ENCODE assay signal across 10 mouse cellular contexts in the genomic region with DNA sequence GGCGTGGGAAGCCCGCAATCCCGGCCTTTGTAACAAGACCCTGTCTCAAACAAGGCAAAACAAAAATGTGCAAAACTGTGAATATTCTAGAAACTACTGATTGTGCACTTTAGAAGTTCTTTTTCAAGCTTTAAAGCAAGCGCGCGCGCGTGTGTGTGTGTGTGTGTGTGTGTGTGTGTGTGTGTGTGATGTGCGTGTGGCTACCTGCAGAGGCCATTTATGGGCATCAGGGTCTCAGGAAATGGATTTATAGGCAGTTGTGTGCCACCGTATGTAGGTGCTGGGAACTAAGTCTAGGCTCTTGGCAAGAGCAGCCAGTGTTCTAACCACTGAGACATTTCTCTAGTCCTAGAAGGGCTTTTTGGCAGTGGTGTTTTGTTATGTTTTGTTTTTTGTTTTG. TPM values are rescaled to one million over a fixed set of nuclear protein-coding genes. Genes with fewer than 3 reads are reported as not detected.
DNase-seq lines count a peak whose midpoint lies in the region; ATAC-seq lines count a peak whose summit lies in the region.
"Had no signal": no experiment of that assay in that cellular context is flagged by ENCODE, and none has a peak within 500 bp of the region (broad histone marks: within the 10 kb centered on the region; RNA-seq: fewer than 3 reads in every experiment).

No protein-coding gene starts in this region.

- no peaks in the 10 kb centered on the region for H3K27me3 ChIP-seq in intestine, embryonic 14.5 days (replicated peaks; ENCODE audit: control insufficient read depth, insufficient read depth, low read length)
- H3K27me3 ChIP-seq in intestine, embryonic 16.5 days (replicated peaks; ENCODE audit: control insufficient read depth, insufficient read depth, low read length), result no peaks in the 10 kb centered on the region
- no peaks in the 10 kb centered on the region; the same call in 1 of the 2 replicates for H3K27me3 ChIP-seq in embryonic facial prominence, embryonic 11.5 days (ENCODE audit: control insufficient read depth, insufficient read depth, low read length)
- H3K27me3 ChIP-seq in hindbrain, embryonic 14.5 days (ENCODE audit: control insufficient read depth, insufficient read depth, low read length), result 0 out of 2 replicates have a peak, but pooled peaks cover 3% of the 10 kb centered on the region
- H3K27me3 ChIP-seq in midbrain, embryonic 16.5 days (ENCODE audit: control insufficient read depth, insufficient read depth, low read depth, low read length), result no peaks in the 10 kb centered on the region

- H3K4me1 ChIP-seq in intestine, embryonic 14.5 days (replicated peaks; ENCODE audit: control insufficient read depth, insufficient read depth, low read length), result peaks cover 13% of the 10 kb centered on the region
- peaks cover 3% of the 10 kb centered on the region for H3K4me1 ChIP-seq in intestine, embryonic 16.5 days (ENCODE audit: control insufficient read depth, insufficient read depth, low read length)
- no peaks in the 10 kb centered on the region; the same call in 1 of the 2 replicates for H3K4me1 ChIP-seq in embryonic facial prominence, embryonic 11.5 days (ENCODE audit: control insufficient read depth, insufficient read depth, low read length)
- peaks cover 17% of the 10 kb centered on the region for H3K4me1 ChIP-seq in hindbrain, embryonic 14.5 days (replicated peaks; ENCODE audit: control insufficient read depth, insufficient read depth, low read length)
- H3K4me1 ChIP-seq in midbrain, embryonic 16.5 days (ENCODE audit: control insufficient read depth, insufficient read depth, low read length), result peaks cover 17% of the 10 kb centered on the region; the same call in 1 of the 2 replicates

- ATAC-seq in intestine, embryonic 14.5 days (replicated peaks; ENCODE audit: low FRiP score, low TSS enrichment, low read depth), result no peak
- ATAC-seq in intestine, embryonic 16.5 days, result no peak
- no peak for ATAC-seq in embryonic facial prominence, embryonic 11.5 days (replicated peaks; ENCODE audit: insufficient number of reproducible peaks, low FRiP score, low TSS enrichment, low read depth)
- no peak for ATAC-seq in hindbrain, embryonic 14.5 days (ENCODE audit: low FRiP score)
- ATAC-seq in midbrain, embryonic 16.5 days, result no peak
- no peak for ATAC-seq in megakaryocyte progenitor cell, adult 5-6 weeks (replicated peaks; ENCODE audit: poor library complexity)
- ATAC-seq: intestine, postnatal 0 days had no signal

- H3K4me3 ChIP-seq in intestine, embryonic 14.5 days (ENCODE audit: low read depth, low read length), result no peak overlapping the region
- no peak overlapping the region for H3K4me3 ChIP-seq in intestine, embryonic 16.5 days (ENCODE audit: low read length)
- no peak overlapping the region for H3K4me3 ChIP-seq in embryonic facial prominence, embryonic 11.5 days (ENCODE audit: low read depth, low read length)
- no peak overlapping the region for H3K4me3 ChIP-seq in hindbrain, embryonic 14.5 days (replicated peaks; ENCODE audit: low read length)
- H3K4me3 ChIP-seq in midbrain, embryonic 16.5 days (ENCODE audit: low read depth, low read length), result no peak overlapping the region; the same call in 1 of the 2 replicates
- H3K4me3 ChIP-seq: liver, embryonic 15.5 days; myocyte had no signal

- no peak overlapping the region for H3K27ac ChIP-seq in intestine, embryonic 14.5 days (ENCODE audit: low read depth)
- H3K27ac ChIP-seq in intestine, embryonic 16.5 days (ENCODE audit: low read length), result no peak overlapping the region
- H3K27ac ChIP-seq in embryonic facial prominence, embryonic 11.5 days (replicated peaks; ENCODE audit: low read depth, low read length), result no peak overlapping the region
- no peak overlapping the region for H3K27ac ChIP-seq in hindbrain, embryonic 14.5 days
- no peak overlapping the region for H3K27ac ChIP-seq in midbrain, embryonic 16.5 days (ENCODE audit: low read length)
- H3K27ac ChIP-seq: liver, embryonic 15.5 days had no signal

- intact Hi-C loops in left cerebral cortex, postnatal 14 days (cut with DNase I), result no loop called here

- no peaks in the 10 kb centered on the region for H3K36me3 ChIP-seq in intestine, embryonic 14.5 days (ENCODE audit: control insufficient read depth, insufficient read depth, low read length)
- H3K36me3 ChIP-seq in intestine, embryonic 16.5 days (ENCODE audit: control insufficient read depth, insufficient read depth, low read length), result no peaks in the 10 kb centered on the region
- no peaks in the 10 kb centered on the region for H3K36me3 ChIP-seq in embryonic facial prominence, embryonic 11.5 days (replicated peaks; ENCODE audit: control insufficient read depth, insufficient read depth, low read depth, low read length)
- no peaks in the 10 kb centered on the region for H3K36me3 ChIP-seq in hindbrain, embryonic 14.5 days (replicated peaks; ENCODE audit: control insufficient read depth, insufficient read depth)
- H3K36me3 ChIP-seq in midbrain, embryonic 16.5 days (ENCODE audit: control insufficient read depth, insufficient read depth, low read length), result no peaks in the 10 kb centered on the region
- H3K36me3 ChIP-seq: liver, embryonic 15.5 days had no signal

- H3K9me3 ChIP-seq in intestine, embryonic 14.5 days (ENCODE audit: control insufficient read depth, low read length), result no peaks in the 10 kb centered on the region
- H3K9me3 ChIP-seq in intestine, embryonic 16.5 days (ENCODE audit: control insufficient read depth, low read length), result no peaks in the 10 kb centered on the region
- H3K9me3 ChIP-seq in embryonic facial prominence, embryonic 11.5 days (replicated peaks; ENCODE audit: control insufficient read depth, low read length), result no peaks in the 10 kb centered on the region
- no peaks in the 10 kb centered on the region for H3K9me3 ChIP-seq in hindbrain, embryonic 14.5 days (ENCODE audit: control insufficient read depth, low read length)
- no peaks in the 10 kb centered on the region for H3K9me3 ChIP-seq in midbrain, embryonic 16.5 days (replicated peaks; ENCODE audit: control insufficient read depth, low read length, poor library complexity, severe bottlenecking)
- H3K9me3 ChIP-seq: liver, embryonic 15.5 days had no signal

- H3K9ac ChIP-seq in intestine, embryonic 14.5 days (ENCODE audit: low read length), result no peak overlapping the region
- H3K9ac ChIP-seq in intestine, embryonic 16.5 days (ENCODE audit: low read depth, low read length), result no peak overlapping the region
- H3K9ac ChIP-seq in embryonic facial prominence, embryonic 11.5 days (replicated peaks; ENCODE audit: low read length), result no peak overlapping the region
- no peak overlapping the region for H3K9ac ChIP-seq in hindbrain, embryonic 14.5 days
- H3K9ac ChIP-seq in midbrain, embryonic 16.5 days (ENCODE audit: low read depth, low read length), result no peak overlapping the region
- H3K9ac ChIP-seq: liver, embryonic 15.5 days had no signal

- 78% methylated on average over 10 of the region's 10 CpGs for WGBS in intestine, embryonic 14.5 days
- 80% methylated on average over 10 of the region's 10 CpGs for WGBS in intestine, embryonic 16.5 days
- WGBS in embryonic facial prominence, embryonic 11.5 days, result 73% methylated on average over 10 of the region's 10 CpGs
- 76% methylated on average over 10 of the region's 10 CpGs for WGBS in hindbrain, embryonic 14.5 days
- WGBS in midbrain, embryonic 16.5 days, result 76% methylated on average over 10 of the region's 10 CpGs

- no peak for DNase-seq in intestine, embryonic 14.5 days (ENCODE audit: low spot score)
- no peak for DNase-seq in embryonic facial prominence, embryonic 11.5 days (ENCODE audit: low spot score)
- DNase-seq in hindbrain, embryonic 14.5 days (ENCODE audit: low spot score), result no peak
- no peak for DNase-seq in left cerebral cortex, postnatal 14 days (ENCODE audit: low spot score in 2 of 2)

- H3K4me2 ChIP-seq in intestine, embryonic 14.5 days (ENCODE audit: low read length), result 0 out of 2 replicates have a peak overlapping the region, but pooled peaks have one; percentile 22
- H3K4me2 ChIP-seq in intestine, embryonic 16.5 days (ENCODE audit: low read depth, low read length), result no peak overlapping the region
- peak overlapping the region; percentile 21; the same call in 1 of the 2 replicates for H3K4me2 ChIP-seq in embryonic facial prominence, embryonic 11.5 days (ENCODE audit: low read depth, low read length)
- H3K4me2 ChIP-seq in hindbrain, embryonic 14.5 days (replicated peaks), result peak overlapping the region; percentile 50
- H3K4me2 ChIP-seq in midbrain, embryonic 16.5 days (ENCODE audit: low read length), result peak overlapping the region; percentile 47

RNA-seq across cellular contexts. Expression of gene Ubl3, which starts 2.6 kb away (rescaled TPM):
- polyA plus RNA-seq in intestine, embryonic 14.5 days (2014; fragmentation: Nextera tagmentation; extraction: Ambion mirVana), result 69.3 and 75.4 TPM in 2 replicates
- 27.0 and 59.0 TPM in 2 replicates for polyA plus RNA-seq in intestine, embryonic 16.5 days (2015; fragmentation: Nextera tagmentation; extraction: Ambion mirVana)
- 65.3 and 69.8 TPM in 2 replicates for polyA plus RNA-seq in embryonic facial prominence, embryonic 11.5 days (2014; fragmentation: Nextera tagmentation; extraction: Ambion mirVana)
- 102 and 114 TPM in 2 replicates for polyA plus RNA-seq in hindbrain, embryonic 14.5 days (2014; fragmentation: Nextera tagmentation; extraction: Ambion mirVana)
- polyA plus RNA-seq in midbrain, embryonic 16.5 days (2015; fragmentation: Nextera tagmentation; extraction: Ambion mirVana), result 79.9 and 84.3 TPM in 2 replicates
- 100 to 1,000 TPM; 177 to 179 TPM for total RNA-seq in left cerebral cortex, postnatal 14 days (2021)
- 23.5 and 26.2 TPM in 2 replicates for total RNA-seq in megakaryocyte progenitor cell, adult 5-6 weeks (2015)
- 33.2 and 37.4 TPM in 2 replicates for total RNA-seq in megakaryocyte progenitor cell, adult 5-6 weeks (2017)
